Mouse (Mus musculus): ENCODE results near the gene Wscd2.

- TF ChIP-seq POLR2A (IDR thresholded peaks at IDR 0.05; ENCODE audit: borderline replicate concordance, extremely low read depth, low read depth, low read length), result no peak
- TF ChIP-seq CTCF (IDR thresholded peaks at IDR 0.05; ENCODE audit: insufficient read depth, low read length), result no peak
These were observed 94.3 kb downstream of the Wscd2 start for GRCm38 (mm10) chr5:113584439-113584838.
